Mouse (Mus musculus): ENCODE data around the gene Brsk2.
A peak's percentile ranks its signal among the peaks of the same experiment; 100 is the strongest.
"Not testable (repeated sequence)": the region's sequence is repeated elsewhere in the genome, so short reads cannot be mapped to it uniquely, and the experiment has no call there.

Brsk2 gene

DNA sequence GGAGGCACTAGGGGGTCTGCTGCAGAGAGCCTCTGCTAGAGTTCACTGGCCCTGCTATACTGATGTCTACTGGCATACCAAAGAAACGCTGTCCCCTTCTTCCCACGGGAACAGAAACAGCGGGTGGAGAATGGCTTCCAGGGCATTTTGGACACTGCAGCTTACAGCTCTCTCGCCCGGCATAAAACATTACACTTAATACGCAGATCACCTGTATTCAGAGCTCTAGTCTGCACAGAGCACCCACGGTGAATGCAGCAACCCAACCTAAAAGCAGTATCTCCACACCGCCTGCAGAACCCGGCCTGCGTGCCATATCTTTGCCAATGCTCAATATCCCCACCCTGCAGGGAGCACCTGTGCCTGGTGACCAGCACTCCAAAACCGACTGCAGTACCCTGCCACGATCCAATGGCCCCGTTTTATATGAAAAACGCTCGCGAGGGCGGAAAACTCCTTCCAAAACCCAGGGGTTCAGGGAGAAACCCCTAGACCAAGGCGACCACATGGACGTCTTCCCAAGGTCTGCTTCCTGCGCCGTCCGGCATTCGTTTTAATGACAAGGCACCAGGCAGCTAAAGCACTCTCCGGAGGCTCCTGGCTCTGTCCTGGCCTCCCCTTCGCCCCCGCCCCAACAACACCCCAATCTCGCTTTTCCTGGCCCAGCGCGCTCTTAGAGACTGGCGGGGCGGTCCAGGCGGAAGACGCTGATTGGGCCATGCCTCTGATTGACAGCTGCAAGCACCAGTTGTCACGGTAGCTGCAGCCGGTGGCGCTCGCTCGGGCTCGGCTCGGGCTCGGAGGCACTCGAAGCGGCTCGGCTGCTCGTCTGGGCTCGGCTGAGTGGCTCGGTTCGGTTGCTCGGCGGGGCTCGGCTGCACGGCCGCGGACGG lies at the start of gene Brsk2:
TSS of gene Brsk2 (plus strand) at position 846 of the 893 bp plus-strand sequence.
- peak; percentile 58 to 65 for DNase-seq (ENCODE audit: low read depth in 2 of 2, low spot score in 2 of 2)

DNA sequence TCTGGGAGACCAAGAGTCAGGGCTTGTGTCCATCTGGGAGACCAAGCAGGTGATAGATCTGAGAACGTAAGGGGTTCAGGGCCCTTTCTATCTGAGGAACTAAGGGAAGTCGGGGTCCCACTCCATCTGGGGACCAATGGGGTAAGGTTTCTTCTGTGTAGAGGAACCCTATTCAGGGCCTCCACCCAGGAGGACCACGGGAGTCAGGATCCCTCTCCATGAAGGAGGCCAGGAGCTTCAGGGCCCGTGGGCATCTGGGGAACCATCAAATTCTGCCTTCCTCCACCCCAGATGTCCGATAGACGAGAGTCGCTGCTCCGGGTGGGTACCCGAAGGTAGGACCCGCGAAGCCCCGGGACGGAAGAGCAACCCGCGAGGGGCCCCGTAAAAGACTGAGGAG lies 47.7 kb upstream of the Brsk2 start:
- DNase-seq (ENCODE audit: low read depth in 2 of 2, low spot score in 2 of 2), result no peak

DNA sequence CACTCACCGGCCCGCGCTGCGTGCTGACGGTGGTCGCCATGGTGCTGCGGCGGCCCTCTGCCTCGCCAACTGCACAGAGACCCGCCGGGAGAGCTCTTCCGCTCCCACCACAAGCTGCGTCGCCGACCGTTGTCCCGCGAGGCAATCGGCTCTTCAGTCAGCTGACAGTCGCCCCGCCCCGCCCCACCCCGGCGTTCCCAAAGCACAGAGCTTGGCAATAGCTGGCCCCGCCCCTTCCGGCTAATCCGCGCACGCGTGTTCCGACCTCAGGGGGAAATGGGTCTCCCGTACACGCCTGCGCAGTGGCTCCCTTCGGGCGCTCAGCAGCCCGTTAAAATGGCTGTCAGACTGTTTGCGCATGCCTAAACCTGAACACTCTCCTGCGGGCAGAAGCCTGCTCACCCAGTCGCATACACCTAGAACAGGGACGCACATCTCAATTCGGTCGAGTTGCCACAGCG lies 47.3 kb upstream of the Brsk2 start:
- peak; percentile 99 to 100 for DNase-seq (ENCODE audit: low read depth in 2 of 2, low spot score in 2 of 2)

GRCm38 (mm10) chr7:141902791-141903190 lies 46.8 kb upstream of the Brsk2 start:
- DNase-seq (ENCODE audit: low read depth in 2 of 2, low spot score in 2 of 2), result no peak

- DNase-seq (ENCODE audit: low read depth in 2 of 2, low spot score in 2 of 2), result no peak
These were observed 41.0 kb upstream of the Brsk2 start for GRCm38 (mm10) chr7:141908591-141908990.

DNA sequence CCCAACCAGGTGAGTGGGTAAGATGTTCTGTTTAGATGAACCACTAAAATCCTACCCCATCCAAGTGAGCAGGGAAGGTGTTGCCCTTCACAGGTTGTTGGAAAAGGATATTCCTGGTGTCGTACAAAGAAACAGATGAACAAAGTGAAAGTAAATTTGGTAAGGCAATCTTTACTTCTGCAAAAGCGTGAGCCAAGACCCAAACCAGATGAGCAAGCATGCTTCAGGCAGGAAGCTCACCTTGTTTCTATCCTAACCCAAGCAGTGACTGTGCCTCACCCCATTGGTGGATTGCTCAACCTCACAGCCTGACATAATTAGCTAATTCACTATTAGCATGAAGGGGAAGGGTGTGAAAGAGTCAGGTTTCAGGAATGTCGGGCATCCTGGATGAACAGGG lies 38.2 kb upstream of the Brsk2 start:
- DNase-seq (ENCODE audit: low read depth in 2 of 2, low spot score in 2 of 2), result no peak

GRCm38 (mm10) chr7:141918407-141918806 lies 31.1 kb upstream of the Brsk2 start, which contains the start of gene Tollip:
TSS of gene Tollip (minus strand) at chr7:141918507.
- no peak for DNase-seq (ENCODE audit: low read depth in 2 of 2, low spot score in 2 of 2)

DNA sequence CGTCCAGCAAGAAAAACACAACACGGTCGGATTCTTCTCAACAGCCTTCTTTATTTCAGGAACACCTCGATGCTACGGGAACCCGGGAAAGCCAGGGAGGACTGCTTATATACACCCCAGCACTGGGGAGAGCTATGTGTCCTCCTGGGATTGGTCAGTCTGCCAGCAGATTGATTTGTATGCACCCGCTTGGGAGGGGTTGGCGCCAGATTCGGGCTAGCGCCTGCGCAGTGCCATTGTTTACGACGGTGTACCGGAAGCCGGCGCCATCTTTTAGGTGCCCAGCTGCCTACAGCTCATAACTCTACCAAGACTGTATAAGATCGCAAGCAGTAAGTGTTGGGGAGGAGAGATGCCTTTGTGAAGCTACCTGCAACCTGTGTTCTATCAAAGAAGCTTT lies 25.4 kb upstream of the Brsk2 start:
- not testable (repeated sequence) for DNase-seq (ENCODE audit: low read depth in 2 of 2, low spot score in 2 of 2)

DNA sequence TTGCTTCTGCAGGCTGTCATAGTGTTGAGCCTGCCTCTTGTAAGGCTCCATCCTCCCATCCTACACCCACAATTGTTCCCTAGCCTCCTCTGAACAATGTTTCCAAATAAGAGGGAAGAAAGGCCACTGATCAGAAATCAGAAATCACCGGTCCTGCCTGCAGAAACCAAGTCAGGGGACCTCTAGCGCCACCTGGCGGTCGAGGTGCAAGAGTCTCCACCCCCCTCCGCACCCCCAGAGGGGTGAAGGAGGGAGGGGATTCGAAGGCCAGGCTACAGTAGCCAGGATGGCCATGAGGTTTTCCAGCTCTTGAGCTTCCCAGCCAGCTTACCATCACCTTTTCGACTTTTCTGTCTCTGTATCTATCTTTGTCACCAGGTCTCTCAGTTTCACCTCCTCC lies 24.6 kb upstream of the Brsk2 start:
- DNase-seq (ENCODE audit: low read depth in 2 of 2, low spot score in 2 of 2), result peak; percentile 62 to 68

DNA sequence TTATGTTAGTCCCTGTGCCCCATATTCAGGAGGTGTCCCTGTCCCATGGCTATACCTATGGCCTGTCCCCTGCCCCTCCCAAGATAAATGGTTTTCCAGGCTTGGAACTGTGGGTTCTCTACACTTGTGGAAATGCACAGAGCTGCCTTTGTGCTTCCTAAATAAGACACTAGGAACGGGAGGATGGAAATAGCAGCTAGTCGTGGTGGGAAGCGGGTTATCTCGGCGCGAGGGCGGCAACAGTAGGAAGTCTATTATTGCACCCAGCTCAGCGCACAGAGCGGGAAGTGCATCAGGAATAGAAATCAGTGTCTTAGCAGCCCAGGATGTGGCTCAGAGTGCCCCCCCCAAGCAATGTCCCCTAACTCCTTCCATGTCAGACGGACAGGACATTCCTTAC lies 20.9 kb upstream of the Brsk2 start:
- DNase-seq (ENCODE audit: low read depth in 2 of 2, low spot score in 2 of 2), result no peak

DNA sequence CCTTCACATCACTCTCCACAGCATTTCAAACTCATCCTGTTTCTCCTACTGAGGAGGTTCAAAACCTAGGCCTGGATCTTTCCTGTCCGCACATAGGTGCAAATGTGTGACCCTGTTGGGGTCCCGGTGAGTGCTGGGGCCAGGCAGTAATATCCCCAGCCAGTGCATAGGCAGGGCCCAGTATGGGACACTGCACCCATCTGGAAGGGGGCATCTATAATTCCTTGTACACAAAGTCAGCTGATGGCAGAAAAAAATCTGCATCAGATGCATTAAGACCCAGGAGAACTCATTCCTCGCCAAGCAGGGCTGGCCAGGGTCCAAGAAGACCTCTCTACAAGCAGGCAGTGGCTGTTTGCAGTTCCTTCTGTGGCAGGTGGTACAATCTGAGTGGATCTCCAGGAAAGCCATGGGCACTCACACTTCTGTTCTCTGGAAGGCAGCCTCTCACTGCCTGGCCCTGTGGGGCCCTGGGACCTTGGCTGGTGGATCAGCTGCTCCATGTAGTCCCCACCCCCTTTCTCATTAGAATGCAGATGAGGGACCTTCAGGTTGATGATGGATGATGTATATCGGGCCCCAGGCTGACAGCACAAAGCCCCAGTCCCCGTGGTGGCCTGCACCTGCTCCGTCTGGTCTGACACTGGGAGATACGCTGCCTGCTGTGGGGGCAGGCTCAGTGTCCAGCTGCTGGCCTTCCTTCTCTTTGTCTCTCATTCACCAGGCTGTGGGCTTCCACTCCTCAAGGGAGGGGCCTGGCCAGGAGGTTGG lies 15.2 kb upstream of the Brsk2 start:
- no peak for DNase-seq (ENCODE audit: low read depth in 2 of 2, low spot score in 2 of 2)

- no peak for DNase-seq (ENCODE audit: low read depth in 2 of 2, low spot score in 2 of 2)
These were observed 14.6 kb upstream of the Brsk2 start for GRCm38 (mm10) chr7:141934951-141935350.

GRCm38 (mm10) chr7:141943444-141943843 lies 6.1 kb upstream of the Brsk2 start:
- no peak for DNase-seq (ENCODE audit: low read depth in 2 of 2, low spot score in 2 of 2)

DNA sequence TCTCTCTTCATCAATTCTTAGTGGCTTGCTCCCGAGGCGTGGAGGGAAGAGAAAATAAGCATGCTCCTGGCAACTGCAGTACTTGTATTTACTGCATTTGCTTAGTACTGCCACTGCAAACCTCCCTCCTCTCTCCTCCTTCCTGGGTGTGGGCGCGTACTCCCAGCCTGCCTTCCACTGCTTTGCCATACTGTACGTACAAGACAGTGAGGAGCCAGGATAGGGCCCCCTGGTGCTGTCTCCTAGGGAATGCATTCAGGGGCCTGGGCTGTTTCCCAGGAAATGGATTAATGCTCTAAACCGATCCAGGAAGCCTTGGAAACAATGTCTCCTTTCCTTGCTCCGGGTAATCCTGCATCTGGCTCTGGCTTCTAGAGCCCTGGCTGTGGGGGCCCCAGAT lies 3.6 kb upstream of the Brsk2 start:
- no peak for DNase-seq (ENCODE audit: low read depth in 2 of 2, low spot score in 2 of 2)

- DNase-seq (ENCODE audit: low read depth in 2 of 2, low spot score in 2 of 2), result no peak
These were observed 2.0 kb upstream of the Brsk2 start for GRCm38 (mm10) chr7:141947512-141947911.

- no peak for DNase-seq (ENCODE audit: low read depth in 2 of 2, low spot score in 2 of 2)
These were observed 1.5 kb upstream of the Brsk2 start for GRCm38 (mm10) chr7:141948045-141948444.

- no peak for DNase-seq (ENCODE audit: low read depth in 2 of 2, low spot score in 2 of 2)
These were observed 200 bp downstream of the Brsk2 start for GRCm38 (mm10) chr7:141949799-141950103.

GRCm38 (mm10) chr7:141950104-141951013 lies 808 bp downstream of the Brsk2 start:
- no peak for DNase-seq (ENCODE audit: low read depth in 2 of 2, low spot score in 2 of 2)

DNA sequence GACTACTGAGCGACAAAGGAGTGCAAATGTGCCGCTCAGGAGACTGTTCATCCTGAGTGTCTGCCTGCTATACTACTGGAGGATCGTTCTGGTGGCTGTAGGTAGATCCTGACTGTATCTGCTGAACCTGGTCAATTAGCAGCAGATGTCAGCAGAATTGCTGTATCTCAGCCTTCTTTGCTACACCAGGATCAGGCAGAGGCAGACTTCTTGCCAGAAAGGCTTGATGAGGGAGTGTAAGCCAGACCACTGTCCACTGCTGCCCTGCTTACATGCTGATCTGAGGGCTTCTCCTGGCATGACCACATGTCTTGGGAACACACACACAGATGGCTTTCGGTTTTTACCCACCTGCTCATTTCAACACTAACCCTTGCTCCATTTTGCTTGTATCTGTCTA lies 2.3 kb downstream of the Brsk2 start:
- DNase-seq (ENCODE audit: low read depth in 2 of 2, low spot score in 2 of 2), result no peak

- DNase-seq (ENCODE audit: low read depth in 2 of 2, low spot score in 2 of 2), result no peak
These were observed 3.4 kb downstream of the Brsk2 start for GRCm38 (mm10) chr7:141952920-141953319.

DNA sequence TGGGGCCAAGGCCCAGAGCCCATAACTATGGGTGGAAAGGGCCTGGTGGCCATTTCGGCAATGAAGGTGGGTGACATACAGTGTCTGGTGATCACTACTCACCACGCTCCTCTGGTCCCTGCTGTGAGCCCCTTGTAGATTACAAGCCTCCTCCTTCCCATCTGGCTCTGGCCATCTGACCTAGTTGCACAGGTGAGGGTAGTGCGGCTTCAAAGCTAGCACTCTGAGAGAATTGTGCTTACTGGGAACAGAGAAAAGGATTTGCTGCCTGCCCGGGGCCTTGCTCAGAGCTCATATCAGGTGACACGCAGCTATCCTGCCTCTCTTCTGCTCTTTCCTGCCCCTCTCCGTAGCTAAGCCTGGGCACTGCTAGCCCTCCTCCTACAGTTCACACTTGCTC lies 4.1 kb downstream of the Brsk2 start:
- DNase-seq (ENCODE audit: low read depth in 2 of 2, low spot score in 2 of 2), result no peak

Measured in CD8-positive naive resting alpha-beta T cell, adult 2 months (primary cell).